Mouse (Mus musculus): Measurements from ENCODE around the gene Dab2.

Dab2 gene

DNA sequence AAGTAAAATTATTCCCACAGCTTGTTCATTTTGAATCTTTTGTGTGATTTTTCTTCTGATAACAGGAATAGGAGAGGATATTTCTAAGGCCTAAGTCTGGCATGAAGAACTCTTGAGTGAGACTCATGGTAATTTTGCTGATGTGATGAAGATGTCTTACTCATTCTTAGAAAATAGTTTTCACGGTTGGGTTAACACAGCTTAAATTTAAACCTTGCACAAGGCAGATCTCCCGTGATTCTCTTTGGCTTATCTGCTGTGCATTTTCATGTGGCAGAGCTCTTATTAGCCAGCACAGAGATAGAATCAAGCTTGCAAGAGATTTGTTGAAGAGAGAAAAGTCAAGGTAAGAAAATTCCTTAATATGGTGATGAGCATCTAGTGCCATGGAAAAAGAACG lies at the start of gene Dab2:
Dab2 (plus strand) TSS at position 235 of the 400 bp plus-strand sequence.
- no peaks in the 10 kb centered on the region for H3K36me3 ChIP-seq (ENCODE audit: control insufficient read depth, insufficient read depth, low read length, poor library complexity, severe bottlenecking)
- no peak for DNase-seq (ENCODE audit: low read depth, low spot score)
- no peaks in the 10 kb centered on the region for H3K27me3 ChIP-seq (ENCODE audit: control insufficient read depth, insufficient read depth, low read length, poor library complexity, severe bottlenecking)

DNA sequence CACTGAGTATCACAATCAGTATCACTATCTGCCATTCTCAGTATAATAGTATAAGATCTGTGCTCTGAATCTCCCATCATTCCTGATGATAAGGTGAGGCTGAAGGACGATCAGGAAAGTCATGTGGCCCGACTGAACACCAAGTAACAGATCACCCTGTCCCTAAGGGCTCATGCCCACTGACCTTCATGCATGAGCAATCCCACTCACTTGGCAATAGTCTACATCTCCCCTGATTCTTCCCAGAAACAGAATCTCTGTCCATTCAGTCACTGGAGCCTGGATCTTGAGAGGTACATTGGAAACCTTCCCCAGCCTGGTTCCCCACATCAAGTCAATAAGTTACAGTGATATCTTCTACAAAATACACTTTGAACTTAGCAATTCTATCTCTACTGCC lies 46.1 kb upstream of the Dab2 start:
- DNase-seq (ENCODE audit: low read depth, low spot score), result no peak
- Histone ChIP-seq H3K27me3 (ENCODE audit: control insufficient read depth, insufficient read depth, low read length, poor library complexity, severe bottlenecking) (no peaks in the 10 kb centered on the region), H3K36me3 (ENCODE audit: control insufficient read depth, insufficient read depth, low read length, poor library complexity, severe bottlenecking) (no peaks in the 10 kb centered on the region)

DNA sequence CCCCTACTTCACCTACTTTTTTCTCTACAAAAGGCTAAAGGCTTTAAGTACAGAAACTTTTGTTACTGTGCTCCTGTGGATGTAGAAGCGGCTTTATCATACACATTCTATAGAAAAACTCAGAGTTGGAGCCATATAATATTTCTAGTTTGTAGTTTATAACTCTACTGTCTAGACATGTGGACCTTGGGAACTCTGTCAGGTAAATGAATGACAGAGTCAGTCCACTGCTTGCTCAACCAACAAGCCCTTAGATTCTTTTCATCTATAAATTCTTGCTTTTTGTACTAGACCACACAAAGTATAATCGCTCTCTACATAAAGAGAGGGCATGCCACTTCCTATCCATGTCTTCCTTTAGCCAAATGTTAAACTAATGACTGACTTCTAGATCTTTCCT lies 45.2 kb upstream of the Dab2 start:
- DNase-seq (ENCODE audit: low read depth, low spot score), result no peak
- no peaks in the 10 kb centered on the region for H3K27me3 ChIP-seq (ENCODE audit: control insufficient read depth, insufficient read depth, low read length, poor library complexity, severe bottlenecking)
- no peaks in the 10 kb centered on the region for H3K36me3 ChIP-seq (ENCODE audit: control insufficient read depth, insufficient read depth, low read length, poor library complexity, severe bottlenecking)

DNA sequence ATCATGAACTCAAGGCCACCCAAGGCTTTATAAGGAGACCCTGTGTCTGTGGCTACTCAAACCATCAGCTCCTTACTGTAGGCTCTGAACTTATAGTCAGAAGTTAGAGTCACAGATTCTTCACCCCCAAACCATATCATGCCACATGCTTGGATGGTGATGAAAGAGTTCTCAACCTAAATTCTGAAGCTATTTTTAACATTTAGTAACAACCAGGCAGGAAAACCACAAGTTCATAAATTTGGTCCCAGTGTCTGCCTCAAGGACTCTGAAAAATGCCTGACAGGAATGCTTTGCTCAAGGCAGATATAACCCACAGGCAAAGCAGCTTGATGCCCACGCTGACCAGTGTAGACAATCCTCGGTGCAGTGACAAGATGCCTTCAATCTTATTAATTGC lies 42.5 kb upstream of the Dab2 start:
- Histone ChIP-seq H3K27me3 (ENCODE audit: control insufficient read depth, insufficient read depth, low read length, poor library complexity, severe bottlenecking) (no peaks in the 10 kb centered on the region), H3K36me3 (ENCODE audit: control insufficient read depth, insufficient read depth, low read length, poor library complexity, severe bottlenecking) (no peaks in the 10 kb centered on the region)
- no peak for DNase-seq (ENCODE audit: low read depth, low spot score)

DNA sequence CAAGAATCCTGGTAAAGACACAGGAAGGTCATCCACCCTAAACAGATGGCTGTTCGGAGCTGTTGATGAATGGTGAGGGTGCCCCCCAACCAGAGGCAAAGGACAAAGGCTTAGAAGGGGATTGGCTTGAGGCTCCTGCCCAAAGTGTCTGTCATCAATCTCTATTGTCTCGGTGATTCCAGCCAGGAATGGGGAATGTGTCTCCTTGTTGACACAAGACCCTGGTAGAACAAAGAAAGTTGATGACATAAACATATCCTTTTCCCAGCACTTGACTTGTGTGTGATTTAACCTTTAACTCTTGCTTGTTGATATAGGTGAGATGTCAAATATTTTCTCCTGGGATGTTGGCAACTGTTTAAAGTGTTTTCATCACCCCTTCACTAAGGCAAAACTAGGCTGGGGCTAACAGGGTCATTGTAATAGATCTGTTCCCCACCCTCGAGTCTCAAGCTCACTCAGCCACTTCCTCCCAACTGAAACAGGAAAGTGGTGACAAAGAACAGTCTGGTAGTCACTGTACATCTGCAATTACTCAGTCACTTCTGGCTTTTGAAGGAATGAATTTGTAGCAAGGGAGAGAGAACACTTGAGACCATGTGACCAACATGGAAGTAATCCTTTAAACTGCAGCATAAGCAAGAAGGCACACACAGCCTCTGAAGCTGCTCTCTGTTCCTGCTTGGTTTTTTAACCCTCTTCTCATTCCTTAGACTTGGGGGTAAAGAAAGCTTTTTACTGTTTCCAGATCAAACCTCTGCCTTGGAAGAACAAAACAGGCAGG lies 39.4 kb upstream of the Dab2 start:
- no peak for DNase-seq (ENCODE audit: low read depth, low spot score)
- no peaks in the 10 kb centered on the region for H3K36me3 ChIP-seq (ENCODE audit: control insufficient read depth, insufficient read depth, low read length, poor library complexity, severe bottlenecking)
- H3K27me3 ChIP-seq (ENCODE audit: control insufficient read depth, insufficient read depth, low read length, poor library complexity, severe bottlenecking), result no peaks in the 10 kb centered on the region

DNA sequence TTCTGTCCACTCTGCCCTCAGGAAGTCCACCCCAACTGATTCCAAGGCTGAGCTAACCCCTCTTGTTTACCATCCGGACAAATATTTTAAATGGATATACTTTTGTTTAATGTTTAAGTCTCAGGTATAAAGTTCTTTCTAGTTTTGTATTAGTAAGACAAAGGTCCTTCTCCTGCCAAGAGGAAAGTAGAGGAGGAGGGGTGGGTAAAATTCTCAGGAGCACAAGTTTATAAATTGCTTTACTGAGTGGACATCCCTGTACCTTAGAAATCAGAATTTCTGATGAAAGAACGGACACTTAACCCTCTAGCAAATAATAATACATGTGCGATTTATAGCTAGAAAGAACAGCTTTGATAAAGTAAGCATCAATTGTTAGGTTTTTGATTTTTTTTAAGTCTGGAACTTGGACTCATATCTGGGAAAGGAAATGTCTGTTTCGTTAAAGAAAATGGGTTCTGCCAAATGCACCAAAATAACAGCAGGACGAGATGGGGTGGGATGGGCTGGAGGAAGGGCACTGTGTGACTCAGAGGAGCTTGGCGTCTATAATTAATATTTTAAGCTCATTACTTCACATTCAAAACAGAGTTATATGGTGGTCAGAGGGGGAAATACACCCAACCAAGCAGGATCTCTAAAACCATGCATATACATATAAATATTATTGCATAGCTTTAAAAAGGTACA lies 38.7 kb upstream of the Dab2 start:
- H3K36me3 ChIP-seq (ENCODE audit: control insufficient read depth, insufficient read depth, low read length, poor library complexity, severe bottlenecking), result no peaks in the 10 kb centered on the region
- DNase-seq (ENCODE audit: low read depth, low spot score), result no peak
- no peaks in the 10 kb centered on the region for H3K27me3 ChIP-seq (ENCODE audit: control insufficient read depth, insufficient read depth, low read length, poor library complexity, severe bottlenecking)

DNA sequence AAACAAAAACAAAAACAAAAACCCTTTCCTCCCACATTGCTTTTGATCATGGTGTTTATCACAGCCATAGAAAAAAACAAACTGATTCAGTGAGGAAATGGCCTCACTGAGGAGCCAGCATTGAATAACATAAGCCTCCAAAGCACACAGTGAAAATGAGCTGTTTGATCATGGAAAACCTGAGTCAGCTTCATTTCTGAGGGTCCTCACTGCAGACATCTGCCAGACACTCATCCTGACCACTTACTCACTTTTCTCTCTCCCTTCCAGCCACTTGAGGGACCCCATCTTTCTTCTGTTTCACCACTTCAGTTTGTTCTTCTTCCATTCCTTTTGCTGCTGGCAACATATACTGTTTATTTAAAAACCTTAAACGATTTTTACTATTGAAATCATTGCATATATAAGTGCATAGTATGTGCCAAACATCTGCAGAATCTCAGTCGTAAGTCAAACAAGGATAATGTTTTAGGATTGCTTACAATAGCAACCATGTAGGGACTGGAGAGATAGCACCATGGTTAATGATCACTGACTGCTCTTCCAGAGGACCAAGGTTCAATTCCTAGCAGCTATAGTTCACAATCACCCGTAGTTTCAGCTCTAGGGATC lies 32.3 kb upstream of the Dab2 start:
- Histone ChIP-seq H3K36me3 (ENCODE audit: control insufficient read depth, insufficient read depth, low read length, poor library complexity, severe bottlenecking) (no peaks in the 10 kb centered on the region), H3K27me3 (ENCODE audit: control insufficient read depth, insufficient read depth, low read length, poor library complexity, severe bottlenecking) (no peaks in the 10 kb centered on the region; the same call in 1 of the 2 replicates)
- DNase-seq (ENCODE audit: low read depth, low spot score), result no peak

DNA sequence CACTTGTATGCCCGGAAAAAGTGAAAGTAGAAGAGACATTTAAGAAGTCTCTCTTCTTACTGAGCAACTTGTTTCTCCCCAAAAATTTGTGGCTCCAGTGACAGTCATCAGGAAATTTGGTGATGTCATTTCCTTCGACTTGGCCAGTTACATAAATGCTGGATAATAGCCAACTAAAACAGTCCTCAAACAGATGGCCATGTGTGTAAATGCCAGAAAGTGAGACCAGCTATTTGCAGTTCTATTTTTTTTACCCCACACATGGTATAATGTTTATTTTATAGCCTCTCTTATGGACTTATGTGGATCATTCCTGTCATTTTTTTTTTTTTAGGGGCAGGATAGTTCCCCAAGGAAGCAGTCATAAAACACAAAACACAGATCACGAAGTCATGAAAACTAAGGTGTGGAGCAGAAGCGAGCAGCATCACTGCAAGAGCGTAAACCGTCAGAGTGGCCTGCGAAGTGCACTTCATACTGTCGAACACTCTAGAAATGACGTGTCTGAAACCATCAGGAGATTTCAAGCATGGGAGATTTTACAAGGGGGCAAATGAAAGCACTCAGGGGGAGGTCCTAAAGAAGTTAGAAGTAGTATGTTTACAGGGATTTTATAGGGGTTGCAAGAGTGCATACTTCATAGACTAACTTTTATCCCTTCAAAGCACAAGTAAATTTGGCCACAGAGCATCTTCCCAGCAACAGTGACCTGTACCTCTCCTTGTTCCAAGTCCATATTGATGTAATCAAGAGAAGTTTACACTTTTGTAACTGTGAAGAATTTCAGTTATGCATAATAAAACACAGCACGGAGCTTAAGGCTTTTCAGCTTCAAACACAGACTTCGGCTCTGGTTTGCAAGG lies 20.8 kb upstream of the Dab2 start:
- no peaks in the 10 kb centered on the region for H3K27me3 ChIP-seq (ENCODE audit: control insufficient read depth, insufficient read depth, low read length, poor library complexity, severe bottlenecking)
- DNase-seq (ENCODE audit: low read depth, low spot score), result no peak
- H3K36me3 ChIP-seq (ENCODE audit: control insufficient read depth, insufficient read depth, low read length, poor library complexity, severe bottlenecking), result no peaks in the 10 kb centered on the region

DNA sequence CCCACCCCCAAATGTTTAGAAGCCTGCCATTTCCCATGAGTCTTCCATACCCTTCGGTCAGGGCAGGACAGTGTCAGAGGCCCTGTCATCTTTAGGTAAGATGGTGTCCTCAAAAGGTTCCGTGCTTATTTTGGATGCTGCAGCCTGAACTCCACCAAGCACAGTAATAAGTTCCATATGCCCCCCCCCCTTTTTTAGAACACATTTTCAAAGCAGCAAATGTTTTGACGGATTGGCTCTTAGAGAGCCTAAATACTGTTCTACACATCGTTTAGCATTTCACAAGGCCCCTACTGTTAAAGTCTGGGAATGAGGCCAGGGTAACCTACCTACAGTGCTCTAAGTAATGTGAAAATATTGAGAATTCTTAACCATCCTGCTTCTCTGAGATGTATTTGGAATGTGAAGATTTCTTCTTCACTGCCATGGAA lies 19.6 kb upstream of the Dab2 start:
- DNase-seq (ENCODE audit: low read depth, low spot score), result no peak

DNA sequence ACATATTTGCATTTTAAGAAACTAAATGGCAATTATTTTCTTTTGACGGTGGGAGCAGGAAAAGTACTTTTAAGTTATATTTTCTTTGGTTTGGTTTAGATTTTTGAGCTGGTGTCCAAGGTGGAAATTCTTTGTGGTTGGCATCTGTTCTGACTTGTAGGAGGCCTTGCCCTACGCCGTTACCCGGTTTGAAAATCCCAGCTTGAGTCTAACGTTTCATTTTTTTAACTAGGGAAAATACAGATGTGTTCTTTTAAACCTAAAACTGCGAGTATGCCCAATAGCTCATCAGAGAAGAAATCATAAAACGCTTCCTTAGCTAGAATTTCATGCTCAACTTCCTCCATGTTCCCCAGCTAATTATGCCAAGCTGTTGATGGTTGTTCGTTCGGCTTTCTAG lies 16.3 kb upstream of the Dab2 start:
- DNase-seq (ENCODE audit: low read depth, low spot score), result no peak
- Histone ChIP-seq H3K27me3 (ENCODE audit: control insufficient read depth, insufficient read depth, low read length, poor library complexity, severe bottlenecking) (no peaks in the 10 kb centered on the region), H3K36me3 (ENCODE audit: control insufficient read depth, insufficient read depth, low read length, poor library complexity, severe bottlenecking) (no peaks in the 10 kb centered on the region)

More for the DNA sequence above, 19.6 kb upstream of the Dab2 start:
- Histone ChIP-seq H3K36me3 (ENCODE audit: control insufficient read depth, insufficient read depth, low read length, poor library complexity, severe bottlenecking) (no peaks in the 10 kb centered on the region), H3K27me3 (ENCODE audit: control insufficient read depth, insufficient read depth, low read length, poor library complexity, severe bottlenecking) (no peaks in the 10 kb centered on the region)

DNA sequence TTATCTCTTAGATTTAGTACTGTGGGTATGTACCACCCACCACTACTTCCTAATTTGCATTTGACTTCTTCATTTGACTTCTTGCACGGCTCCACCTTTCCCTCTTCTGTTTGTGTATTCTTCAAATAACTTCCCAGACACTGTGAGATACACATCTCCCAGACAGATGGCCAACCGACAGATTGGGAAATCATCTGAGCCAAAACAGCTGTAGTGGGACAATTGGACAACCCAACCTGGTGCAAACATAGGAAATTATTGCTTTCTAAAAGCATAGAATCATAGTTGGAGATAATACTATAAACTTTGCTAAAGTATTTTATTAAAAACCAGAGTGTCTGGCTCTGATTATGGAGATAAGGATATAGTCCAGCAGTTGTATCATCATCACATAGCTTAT lies 3.5 kb upstream of the Dab2 start:
- DNase-seq (ENCODE audit: low read depth, low spot score), result no peak
- Histone ChIP-seq H3K36me3 (ENCODE audit: control insufficient read depth, insufficient read depth, low read length, poor library complexity, severe bottlenecking) (no peaks in the 10 kb centered on the region), H3K27me3 (ENCODE audit: control insufficient read depth, insufficient read depth, low read length, poor library complexity, severe bottlenecking) (no peaks in the 10 kb centered on the region)

DNA sequence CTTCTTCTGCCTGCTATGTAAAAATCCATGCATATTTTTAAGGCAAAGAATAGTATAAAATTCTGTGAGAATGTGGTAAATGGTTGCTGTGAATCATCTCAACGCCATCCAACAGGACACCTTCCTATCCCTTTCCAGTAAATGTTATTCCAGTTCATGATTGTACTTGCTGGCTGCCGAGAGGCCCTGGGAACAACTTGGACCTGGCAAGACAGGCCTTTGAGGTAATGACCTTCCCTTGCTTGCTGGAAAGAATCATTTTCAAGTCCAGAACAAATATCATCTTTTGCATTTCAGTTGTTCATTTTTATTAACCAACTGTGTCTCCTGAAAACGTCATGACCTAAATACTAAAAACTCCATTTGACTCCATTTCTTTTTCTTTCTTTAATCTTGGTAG lies 862 bp upstream of the Dab2 start:
- Histone ChIP-seq H3K27me3 (ENCODE audit: control insufficient read depth, insufficient read depth, low read length, poor library complexity, severe bottlenecking) (no peaks in the 10 kb centered on the region), H3K36me3 (ENCODE audit: control insufficient read depth, insufficient read depth, low read length, poor library complexity, severe bottlenecking) (no peaks in the 10 kb centered on the region)
- DNase-seq (ENCODE audit: low read depth, low spot score), result no peak

DNA sequence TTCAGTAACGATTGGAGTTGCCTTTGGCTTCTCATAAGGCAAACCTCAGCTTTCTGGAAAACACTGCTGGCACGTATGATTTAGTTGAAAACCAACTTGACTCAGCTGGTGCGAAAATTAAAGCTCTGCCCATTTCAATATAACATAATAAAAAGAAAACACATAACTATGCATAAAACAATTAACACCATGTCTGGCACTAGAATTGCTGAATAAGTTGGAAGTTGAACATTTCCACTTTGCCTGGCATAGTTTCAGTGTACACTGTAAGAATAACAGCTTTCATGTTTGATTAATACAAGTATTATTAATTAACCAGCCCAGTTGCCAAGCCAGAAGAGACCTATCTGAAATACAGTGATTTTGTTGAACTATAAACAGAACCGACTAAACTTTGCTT lies 2.6 kb downstream of the Dab2 start:
- no peaks in the 10 kb centered on the region for H3K27me3 ChIP-seq (ENCODE audit: control insufficient read depth, insufficient read depth, low read length, poor library complexity, severe bottlenecking)
- no peak for DNase-seq (ENCODE audit: low read depth, low spot score)

DNA sequence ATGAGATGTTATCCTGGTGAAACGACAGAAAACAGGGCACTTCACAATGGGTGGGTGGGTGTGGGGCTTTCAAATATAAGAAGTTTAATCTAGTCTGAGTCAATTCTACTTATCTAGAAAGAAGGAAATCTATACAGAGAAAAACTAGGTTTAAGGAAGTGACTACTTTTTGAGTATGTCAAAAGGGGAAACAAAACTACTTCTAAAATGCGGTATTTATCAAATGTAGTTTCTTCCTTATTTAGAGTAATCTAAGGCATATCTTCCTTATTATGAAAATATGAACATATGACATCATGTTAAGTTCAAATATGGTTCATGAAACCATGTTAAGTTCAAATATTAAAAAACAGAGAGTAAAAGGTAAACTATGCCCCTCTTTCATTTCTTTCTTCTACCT lies 4.2 kb downstream of the Dab2 start:
- peak; percentile 43 for DNase-seq (ENCODE audit: low read depth, low spot score)
- Histone ChIP-seq H3K36me3 (ENCODE audit: control insufficient read depth, insufficient read depth, low read length, poor library complexity, severe bottlenecking) (no peaks in the 10 kb centered on the region), H3K27me3 (ENCODE audit: control insufficient read depth, insufficient read depth, low read length, poor library complexity, severe bottlenecking) (no peaks in the 10 kb centered on the region)

More for the DNA sequence above, 2.6 kb downstream of the Dab2 start:
- H3K36me3 ChIP-seq (ENCODE audit: control insufficient read depth, insufficient read depth, low read length, poor library complexity, severe bottlenecking), result no peaks in the 10 kb centered on the region

Measured in splenic B cell, adult 2 months (primary cell).